Mouse (Mus musculus): ENCODE data around the gene Fli1. TPM values are rescaled to one million over a fixed set of nuclear protein-coding genes. Genes with fewer than 3 reads are reported as not detected.

Fli1 gene
- total and polyA plus RNA-seq, 2 experiments from 2014 or later = 19.0 to 29.5 TPM

DNA sequence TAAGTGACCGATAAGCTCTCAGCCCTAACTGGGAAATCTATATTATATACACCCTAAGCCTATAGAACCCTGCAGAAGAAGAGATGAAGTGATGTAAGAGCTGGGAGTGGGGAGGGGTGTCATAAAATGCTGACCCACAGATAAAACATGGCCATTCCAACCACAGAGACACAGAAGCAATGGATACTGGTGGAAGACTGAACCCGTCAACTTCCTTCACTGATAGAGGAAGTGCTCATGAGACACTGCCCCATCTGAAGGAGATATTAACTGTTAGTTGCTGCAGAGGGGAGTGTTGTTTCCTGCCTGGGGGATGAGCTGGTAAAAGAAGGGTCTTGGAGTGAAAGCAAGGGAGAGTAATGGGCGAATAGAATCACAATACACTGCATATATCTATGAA, 70.3 kb downstream of the Fli1 start:
- H3K36me3 ChIP-seq (replicated peaks; ENCODE audit: control insufficient read depth, insufficient read depth, low read length) = peaks cover 12% of the 10 kb centered on the region; the same call in 1 of the 2 replicates
- H3K4me1 ChIP-seq (ENCODE audit: control insufficient read depth, insufficient read depth) = no peaks in the 10 kb centered on the region
- WGBS = 78% methylated on average over 3 of the region's 3 CpGs
- H3K4me3 ChIP-seq (ENCODE audit: low read depth, low read length) = no peak overlapping the region
- H3K9me3 ChIP-seq (replicated peaks; ENCODE audit: control insufficient read depth, low read length) = no peaks in the 10 kb centered on the region
- H3K27ac ChIP-seq (ENCODE audit: low read depth) = no peak overlapping the region
- no peak for TF ChIP-seq CTCF (IDR thresholded peaks at IDR 0.05; ENCODE audit: low read depth)
- TF ChIP-seq EP300 (IDR thresholded peaks at IDR 0.05; ENCODE audit: low read depth) = no peak
- no peak overlapping the region for H3K4me2 ChIP-seq (ENCODE audit: low read depth, low read length)
- no peaks in the 10 kb centered on the region for H3K27me3 ChIP-seq (ENCODE audit: control insufficient read depth, insufficient read depth, low read length)
- no peak overlapping the region for H3K9ac ChIP-seq (replicated peaks; ENCODE audit: low read depth, low read length)
- no peak for DNase-seq (ENCODE audit: low spot score)
- no peak for ATAC-seq (ENCODE audit: insufficient read depth, low read depth)

DNA sequence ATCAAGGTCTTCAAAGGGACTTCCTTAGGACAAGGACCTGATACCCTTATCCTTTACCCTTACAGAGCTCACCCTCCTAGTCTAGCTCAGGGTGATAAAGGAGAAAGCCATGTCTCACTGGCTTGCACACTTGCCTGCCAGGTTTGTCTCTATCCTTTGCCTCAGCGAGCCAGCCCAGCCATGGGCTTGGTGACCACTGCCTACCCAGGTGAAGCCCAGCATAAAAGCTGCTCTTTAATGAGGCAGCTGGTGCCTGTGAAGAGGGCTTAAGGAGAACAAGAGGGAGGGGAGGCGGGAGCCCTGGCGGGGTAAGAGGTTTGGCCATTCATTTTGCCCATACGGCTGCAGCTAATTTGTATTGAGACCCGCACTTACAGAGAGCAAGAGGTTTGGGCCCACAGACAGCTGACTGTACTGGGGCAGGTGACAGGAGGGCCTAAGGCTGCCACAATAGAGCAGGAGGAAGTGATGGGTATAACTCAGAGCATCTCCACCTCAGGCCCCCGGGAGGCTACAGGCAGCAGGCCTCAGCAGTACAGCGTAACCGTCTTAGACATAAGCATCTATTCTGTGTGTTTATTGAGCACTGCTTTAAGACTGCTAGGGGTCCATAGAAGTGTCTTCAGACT, 73.4 kb downstream of the Fli1 start:
- no peak for TF ChIP-seq CTCF (IDR thresholded peaks at IDR 0.05; ENCODE audit: low read depth)
- no peak for TF ChIP-seq EP300 (IDR thresholded peaks at IDR 0.05; ENCODE audit: low read depth)
- H3K36me3 ChIP-seq (replicated peaks; ENCODE audit: control insufficient read depth, insufficient read depth, low read length) = peaks cover 18% of the 10 kb centered on the region; the same call in 1 of the 2 replicates
- no peak overlapping the region for H3K9ac ChIP-seq (replicated peaks; ENCODE audit: low read depth, low read length)
- DNase-seq (ENCODE audit: low spot score) = no peak
- WGBS = 86% methylated on average over 8 of the region's 8 CpGs
- H3K4me2 ChIP-seq (ENCODE audit: low read depth, low read length) = no peak overlapping the region
- H3K4me3 ChIP-seq (ENCODE audit: low read depth, low read length) = no peak overlapping the region
- no peak for ATAC-seq (ENCODE audit: insufficient read depth, low read depth)
- H3K9me3 ChIP-seq (replicated peaks; ENCODE audit: control insufficient read depth, low read length) = no peaks in the 10 kb centered on the region
- no peaks in the 10 kb centered on the region for H3K27me3 ChIP-seq (ENCODE audit: control insufficient read depth, insufficient read depth, low read length)
- no peaks in the 10 kb centered on the region for H3K4me1 ChIP-seq (ENCODE audit: control insufficient read depth, insufficient read depth)
- H3K27ac ChIP-seq (ENCODE audit: low read depth) = no peak overlapping the region

GRCm38 (mm10) chr9:32468313-32468712, 74.3 kb downstream of the Fli1 start:
- no peak for ATAC-seq (ENCODE audit: insufficient read depth, low read depth)
- Histone ChIP-seq H3K9me3 (replicated peaks; ENCODE audit: control insufficient read depth, low read length) (no peaks in the 10 kb centered on the region), H3K4me1 (ENCODE audit: control insufficient read depth, insufficient read depth) (no peaks in the 10 kb centered on the region), H3K9ac (replicated peaks; ENCODE audit: low read depth, low read length) (no peak overlapping the region), H3K27me3 (ENCODE audit: control insufficient read depth, insufficient read depth, low read length) (no peaks in the 10 kb centered on the region), H3K36me3 (replicated peaks; ENCODE audit: control insufficient read depth, insufficient read depth, low read length) (peaks cover 18% of the 10 kb centered on the region; the same call in 1 of the 2 replicates), H3K27ac (ENCODE audit: low read depth) (no peak overlapping the region), H3K4me2 (ENCODE audit: low read depth, low read length) (no peak overlapping the region), H3K4me3 (ENCODE audit: low read depth, low read length) (no peak overlapping the region)
- no peak for DNase-seq (ENCODE audit: low spot score)
- 74% methylated on average over 1 of the region's 1 CpGs for WGBS
- no peak for TF ChIP-seq EP300 (IDR thresholded peaks at IDR 0.05; ENCODE audit: low read depth)
- TF ChIP-seq CTCF (IDR thresholded peaks at IDR 0.05; ENCODE audit: low read depth) = no peak

DNA sequence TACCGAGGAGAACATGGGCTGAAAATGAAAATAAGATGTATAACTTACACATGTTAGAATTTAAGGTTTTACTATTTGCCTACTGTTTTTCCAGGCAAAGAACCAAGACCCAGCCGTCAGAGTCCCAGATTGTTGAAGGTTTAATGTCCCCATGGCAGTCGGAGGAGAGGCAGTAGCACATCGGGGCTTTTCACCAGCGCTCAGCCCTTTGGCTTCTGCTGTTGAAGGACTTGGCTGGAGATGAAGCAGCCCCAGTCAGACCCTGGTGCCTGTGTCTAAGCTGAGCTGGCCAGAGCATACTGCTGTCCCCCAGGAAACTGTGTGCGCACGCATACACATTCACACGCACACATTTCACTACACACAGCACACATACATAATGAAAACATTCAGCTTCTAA, 75.2 kb downstream of the Fli1 start:
- no peak for ATAC-seq (ENCODE audit: insufficient read depth, low read depth)
- no peak for DNase-seq (ENCODE audit: low spot score)

GRCm38 (mm10) chr9:32466861-32467260, 75.8 kb downstream of the Fli1 start:
- WGBS = 43% methylated on average over 8 of the region's 8 CpGs
- ATAC-seq (ENCODE audit: insufficient read depth, low read depth) (no peak), DNase-seq (ENCODE audit: low spot score) (no peak)
- Histone ChIP-seq H3K9me3 (replicated peaks; ENCODE audit: control insufficient read depth, low read length) (no peaks in the 10 kb centered on the region), H3K4me1 (ENCODE audit: control insufficient read depth, insufficient read depth) (no peaks in the 10 kb centered on the region), H3K9ac (replicated peaks; ENCODE audit: low read depth, low read length) (no peak overlapping the region), H3K4me2 (ENCODE audit: low read depth, low read length) (no peak overlapping the region), H3K36me3 (replicated peaks; ENCODE audit: control insufficient read depth, insufficient read depth, low read length) (peaks cover 15% of the 10 kb centered on the region; the same call in 1 of the 2 replicates), H3K4me3 (ENCODE audit: low read depth, low read length) (no peak overlapping the region), H3K27me3 (ENCODE audit: control insufficient read depth, insufficient read depth, low read length) (no peaks in the 10 kb centered on the region), H3K27ac (ENCODE audit: low read depth) (no peak overlapping the region)
- TF ChIP-seq CTCF (IDR thresholded peaks at IDR 0.05; ENCODE audit: low read depth) (no peak), EP300 (IDR thresholded peaks at IDR 0.05; ENCODE audit: low read depth) (no peak)

More for the DNA sequence above, 75.2 kb downstream of the Fli1 start:
- no peak overlapping the region for H3K27ac ChIP-seq (ENCODE audit: low read depth)
- H3K9ac ChIP-seq (replicated peaks; ENCODE audit: low read depth, low read length) = no peak overlapping the region
- no peaks in the 10 kb centered on the region for H3K4me1 ChIP-seq (ENCODE audit: control insufficient read depth, insufficient read depth)
- no peak overlapping the region for H3K4me3 ChIP-seq (ENCODE audit: low read depth, low read length)
- H3K27me3 ChIP-seq (ENCODE audit: control insufficient read depth, insufficient read depth, low read length) = no peaks in the 10 kb centered on the region
- no peak for TF ChIP-seq EP300 (IDR thresholded peaks at IDR 0.05; ENCODE audit: low read depth)
- TF ChIP-seq CTCF (IDR thresholded peaks at IDR 0.05; ENCODE audit: low read depth) = no peak
- no peaks in the 10 kb centered on the region for H3K9me3 ChIP-seq (replicated peaks; ENCODE audit: control insufficient read depth, low read length)
- no peak overlapping the region for H3K4me2 ChIP-seq (ENCODE audit: low read depth, low read length)
- H3K36me3 ChIP-seq (replicated peaks; ENCODE audit: control insufficient read depth, insufficient read depth, low read length) = peaks cover 15% of the 10 kb centered on the region; the same call in 1 of the 2 replicates
- WGBS = 73% methylated on average over 8 of the region's 8 CpGs

- H3K27me3 ChIP-seq (ENCODE audit: control insufficient read depth, insufficient read depth, low read length) = no peaks in the 10 kb centered on the region
- no peak for TF ChIP-seq CTCF (IDR thresholded peaks at IDR 0.05; ENCODE audit: low read depth)
- TF ChIP-seq EP300 (IDR thresholded peaks at IDR 0.05; ENCODE audit: low read depth) = no peak
- H3K4me3 ChIP-seq (ENCODE audit: low read depth, low read length) = no peak overlapping the region
- no peaks in the 10 kb centered on the region for H3K4me1 ChIP-seq (ENCODE audit: control insufficient read depth, insufficient read depth)
- H3K9me3 ChIP-seq (replicated peaks; ENCODE audit: control insufficient read depth, low read length) = no peaks in the 10 kb centered on the region
- DNase-seq (ENCODE audit: low spot score) = no peak
- 75% methylated on average over 3 of the region's 3 CpGs for WGBS
- H3K27ac ChIP-seq (ENCODE audit: low read depth) = no peak overlapping the region
- ATAC-seq (ENCODE audit: insufficient read depth, low read depth) = no peak
- peaks cover 31% of the 10 kb centered on the region; the same call in 1 of the 2 replicates for H3K36me3 ChIP-seq (replicated peaks; ENCODE audit: control insufficient read depth, insufficient read depth, low read length)
- no peak overlapping the region for H3K4me2 ChIP-seq (ENCODE audit: low read depth, low read length)
- H3K9ac ChIP-seq (replicated peaks; ENCODE audit: low read depth, low read length) = no peak overlapping the region
Observed at GRCm38 (mm10) chr9:32456707-32457106, 86.0 kb downstream of the Fli1 start.
